Mouse (Mus musculus) frontal cortex, postnatal 10 days (tissue): ENCODE measurements at regions not wholly inside any gene's neighbourhood (a gene's known extent, or its start where the extent isn't known, plus 50 kb on each side); places are given as distances from the start of the nearest gene placed in this dataset.

Experiments used
- DNase-seq, 2 experiments: peaks; one replicate each; pipeline ENCODE4 v3.0.0; 2022; ENCODE audit warnings: low spot score in 2 of 2, mixed read lengths in 1 of 2

DNA sequence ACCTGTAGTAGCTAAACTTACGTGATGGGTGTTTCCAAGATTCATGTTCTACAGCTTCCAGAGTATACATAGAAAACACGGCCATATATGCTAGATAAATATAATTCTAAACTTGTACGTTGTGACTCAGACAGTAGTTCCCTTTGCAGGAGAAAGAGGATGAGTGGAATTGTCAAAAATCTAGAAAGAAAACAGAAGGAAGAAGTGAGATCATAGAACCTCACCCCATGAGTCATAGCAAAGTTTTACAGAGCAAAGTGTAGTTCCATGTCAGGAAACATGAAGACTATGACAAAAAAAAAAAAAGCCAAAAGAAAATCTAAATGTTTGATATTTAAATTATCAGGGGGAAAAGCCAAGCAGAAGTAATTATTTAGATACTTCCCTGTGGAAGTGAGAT, 87.5 kb upstream of the Klf6 start:
- DNase-seq = no peak

GRCm38 (mm10) chr13:5778443-5779171, 82.7 kb upstream of the Klf6 start:
- no peak for DNase-seq

DNA sequence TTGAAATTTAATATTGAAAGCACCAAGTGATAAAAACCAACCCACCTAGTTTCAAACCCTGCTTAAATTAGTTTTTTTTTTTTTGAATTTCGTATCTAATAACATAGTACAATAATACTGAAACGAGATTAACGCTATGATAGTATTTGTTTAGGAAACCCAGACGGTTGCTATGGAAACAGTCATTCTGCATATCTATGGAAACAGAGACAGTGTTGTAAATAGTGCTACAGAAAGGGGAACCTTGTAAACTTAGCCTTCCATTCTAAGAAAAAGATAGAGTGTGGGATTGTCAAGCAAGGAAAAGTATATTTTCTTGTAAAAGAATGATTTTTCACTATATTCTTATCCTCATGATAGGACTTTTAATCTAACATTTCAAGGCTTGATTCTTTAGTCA, 81.9 kb upstream of the Klf6 start:
- DNase-seq = no peak

GRCm38 (mm10) chr13:5782540-5782939, 78.7 kb upstream of the Klf6 start:
- no peak for DNase-seq

DNA sequence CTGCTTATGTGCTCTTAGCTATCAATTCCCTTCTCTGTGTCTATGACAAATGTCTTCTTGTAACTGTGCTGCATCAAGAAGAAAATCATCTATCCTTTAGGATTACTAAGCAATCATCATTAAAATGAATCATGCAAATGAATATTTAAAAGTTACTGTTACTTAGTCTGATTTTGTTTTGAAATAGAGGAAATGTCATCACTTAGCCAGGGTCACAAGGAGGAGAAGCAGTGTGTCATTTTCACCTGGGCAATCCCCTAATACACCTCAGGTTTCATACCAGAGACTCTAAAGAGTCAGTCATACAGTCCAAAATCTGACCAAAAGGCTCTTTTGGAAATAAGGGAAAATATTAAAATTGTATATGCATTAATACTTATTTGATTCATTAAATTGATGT, 74.2 kb upstream of the Klf6 start:
- no peak for DNase-seq

- no peak for DNase-seq
Measured at GRCm38 (mm10) chr13:5789302-5789701, 72.0 kb upstream of the Klf6 start.

DNA sequence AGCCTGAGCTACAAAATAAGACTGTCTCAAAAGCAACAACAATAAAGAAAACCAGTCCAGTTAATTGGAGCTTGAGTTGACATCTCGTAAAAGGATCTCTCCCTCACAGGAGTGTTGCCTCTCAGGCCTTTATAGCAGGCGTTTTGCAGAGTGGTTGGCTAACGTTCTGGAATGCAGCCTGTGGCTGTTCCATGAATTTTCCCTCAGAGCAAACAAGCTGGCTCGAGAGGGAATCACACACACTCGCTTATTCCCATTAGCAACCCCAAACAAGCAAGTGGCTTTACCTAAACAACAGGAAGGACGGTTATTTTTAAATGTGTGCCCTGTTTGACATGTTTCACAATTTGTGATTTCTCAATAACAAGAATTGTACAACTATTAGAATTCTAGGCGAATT, 59.2 kb upstream of the Klf6 start:
- DNase-seq = no peak

- no peak for DNase-seq
Measured at GRCm38 (mm10) chr13:5802826-5803225, 58.5 kb upstream of the Klf6 start.

GRCm38 (mm10) chr13:5803540-5804380, 57.5 kb upstream of the Klf6 start:
- no peak for DNase-seq

GRCm38 (mm10) chr13:5804381-5804941, 56.8 kb upstream of the Klf6 start:
- no peak for DNase-seq

DNA sequence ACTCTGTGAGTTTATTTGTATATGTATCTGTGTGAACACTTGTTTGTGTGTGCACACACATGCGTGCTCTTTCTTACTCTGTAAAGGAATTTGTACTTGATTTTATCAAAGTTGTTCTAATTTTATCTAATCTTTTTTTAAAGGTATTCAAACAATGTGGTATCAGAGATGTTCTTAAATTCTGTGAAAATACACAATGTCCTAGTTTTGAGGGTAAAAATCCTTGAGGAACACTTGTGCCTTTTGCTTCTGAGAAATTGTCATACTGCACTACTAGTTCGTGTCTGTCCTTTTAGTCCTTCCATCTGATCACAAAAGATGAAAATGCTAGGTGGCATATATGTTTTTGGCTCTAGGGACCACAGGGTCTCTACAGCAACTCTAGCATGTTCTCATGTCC, 52.9 kb upstream of the Klf6 start:
- no peak for DNase-seq
